Mouse (Mus musculus) myocyte (in vitro differentiated cells): ENCODE results near the gene Gm6356. TPM values are rescaled to one million over a fixed set of nuclear protein-coding genes. Genes with fewer than 3 reads are reported as not detected.
"Not testable (repeated sequence)": the region's sequence is repeated elsewhere in the genome, so short reads cannot be mapped to it uniquely, and the experiment has no call there.

Source experiments
- H3K27me3 ChIP-seq: one replicate; pipeline ENCODE4 v1.6.1; 2011; ENCODE audit not compliant: control insufficient read depth, insufficient read depth, insufficient read length
- H3K36me3 ChIP-seq: one replicate; pipeline ENCODE4 v1.6.1; 2011; ENCODE audit not compliant: control insufficient read depth, insufficient read depth
- H3K4me2 ChIP-seq: one replicate; pipeline ENCODE4 v1.6.1; 2011; ENCODE audit warnings: low read depth, control low read depth
- H3K4me3 ChIP-seq: one replicate; pipeline ENCODE4 v1.5.1; 2011; ENCODE audit warnings: mild to moderate bottlenecking, control low read depth, moderate library complexity
- H3K79me2 ChIP-seq: one replicate; pipeline ENCODE4 v1.6.1; 2011; ENCODE audit not compliant: control insufficient read depth, insufficient read depth
- H3ac ChIP-seq: one replicate; pipeline ENCODE4 v1.6.1; 2011; ENCODE audit not compliant: control insufficient read depth, insufficient read length
- polyA plus RNA-seq: library from polyadenylated mRNA; unstranded; fragments of >200 nt; fragmentation: generic; extraction: Trizol; gene quantifications from one replicate; pipeline ENCODE4 v1.2.1, GENCODE M21; 2012; ENCODE audit warnings: missing spikeins

Gm6356 gene
- polyA plus RNA-seq = not detected

- not testable (repeated sequence) for H3K79me2 ChIP-seq, H3K36me3 ChIP-seq, H3K4me2 ChIP-seq, H3K27me3 ChIP-seq, H3ac ChIP-seq, H3K4me3 ChIP-seq
Observed at GRCm38 (mm10) chr14:6973718-6974117, at the start of gene Gm6356. Gene Gm6356, minus strand, starts transcription at chr14:6973818.

Other genes starting within 250 kb of the Gm6356 start
- gene Gm3636, start 231.5 kb downstream of the Gm6356 start, polyA plus RNA-seq = 0.55 TPM
- gene Gm8362, start 199.4 kb downstream of the Gm6356 start, polyA plus RNA-seq = not detected
- gene Gm3642, start 133.5 kb downstream of the Gm6356 start, polyA plus RNA-seq = not detected
- gene Gm3667, start 83.9 kb downstream of the Gm6356 start, polyA plus RNA-seq = not detected
- not detected for gene Gm10406, start 53.6 kb upstream of the Gm6356 start, polyA plus RNA-seq
- not detected for gene Gm3685, start 71.2 kb upstream of the Gm6356 start, polyA plus RNA-seq
- gene Gm3696, start 126.8 kb upstream of the Gm6356 start, polyA plus RNA-seq = not detected
- gene Gm6676, start 151.6 kb upstream of the Gm6356 start, polyA plus RNA-seq = not detected
- not detected for gene Gm3512, start 200.7 kb upstream of the Gm6356 start, polyA plus RNA-seq
- not detected for gene Gm16434, start 220.7 kb upstream of the Gm6356 start, polyA plus RNA-seq